Mouse (Mus musculus) stomach, embryonic 15.5 days (tissue): ENCODE results near the gene Hes1. TPM values are rescaled to one million over a fixed set of nuclear protein-coding genes. Genes with fewer than 3 reads are reported as not detected.
"Not testable (repeated sequence)": the region's sequence is repeated elsewhere in the genome, so short reads cannot be mapped to it uniquely, and the experiment has no call there.

Experiments
- ATAC-seq: fragments of 200-750 bp; cut with Nextera tagmentation; 2 replicates; pipeline ENCODE4 v1.8.0; 2017; ENCODE audit warnings: low read depth, moderate number of reproducible peaks, moderate TSS enrichment; ENCODE audit not compliant: insufficient read depth, low FRiP score
- H3K27ac ChIP-seq: fragments of 300-500 bp; sonication (generic); 2 replicates; pipeline ENCODE4 v1.5.1; 2015; ENCODE audit warnings: mild to moderate bottlenecking, inconsistent platforms
- H3K27me3 ChIP-seq: fragments of 300-500 bp; sonication (generic); replicated peaks from 2 replicates; pipeline ENCODE4 v1.6.1; 2015; ENCODE audit warnings: inconsistent platforms
- H3K36me3 ChIP-seq: fragments of 300-500 bp; sonication (generic); 2 replicates; pipeline ENCODE4 v1.6.1; 2015; ENCODE audit warnings: inconsistent platforms
- H3K4me1 ChIP-seq: fragments of 300-500 bp; sonication (generic); 2 replicates; pipeline ENCODE4 v1.6.1; 2015; ENCODE audit warnings: inconsistent platforms
- H3K4me2 ChIP-seq: fragments of 300-500 bp; sonication (generic); 2 replicates; pipeline ENCODE4 v1.6.1; 2015; ENCODE audit warnings: mild to moderate bottlenecking, inconsistent platforms
- H3K4me3 ChIP-seq: fragments of 300-500 bp; sonication (generic); replicated peaks from 2 replicates; pipeline ENCODE4 v1.5.1; 2015; ENCODE audit warnings: inconsistent platforms
- H3K9ac ChIP-seq: fragments of 300-500 bp; sonication (generic); 2 replicates; pipeline ENCODE4 v1.6.1; 2015; ENCODE audit warnings: inconsistent platforms
- H3K9me3 ChIP-seq: fragments of 300-500 bp; sonication (generic); 2 replicates; pipeline ENCODE4 v1.6.1; 2016; ENCODE audit warnings: inconsistent platforms
- WGBS: fragments of 180-500 bp; shearing (Covaris S2); methylation state at CpG from one replicate; pipeline ENCODE4 v1.1.7; 2015; 5-methylcytosine and 5-hydroxymethylcytosine counted together
- polyA plus RNA-seq: library from polyadenylated mRNA; unstranded; fragments of >200 nt; fragmentation: Nextera tagmentation; extraction: Ambion mirVana; gene quantifications from 2 replicates; pipeline ENCODE4 v1.2.1, GENCODE M21; 2015

The Hes1 gene
- polyA plus RNA-seq, 1 experiment from 2014 or later, result 64.4 TPM

- no peaks in the 10 kb centered on the region for H3K9me3 ChIP-seq
- peaks cover 7% of the 10 kb centered on the region; the same call in 1 of the 2 replicates for H3K4me1 ChIP-seq
- no peak overlapping the region for H3K9ac ChIP-seq
- no peak for ATAC-seq
- H3K4me3 ChIP-seq, result no peak overlapping the region
- H3K27ac ChIP-seq, result no peak overlapping the region
- H3K27me3 ChIP-seq, result no peaks in the 10 kb centered on the region
- H3K36me3 ChIP-seq, result no peaks in the 10 kb centered on the region
- WGBS, result 62% methylated on average over 3 of the region's 3 CpGs
- no peak overlapping the region for H3K4me2 ChIP-seq
Observed at GRCm38 (mm10) chr16:30083536-30083935, 19.4 kb downstream of the Hes1 start.

DNA sequence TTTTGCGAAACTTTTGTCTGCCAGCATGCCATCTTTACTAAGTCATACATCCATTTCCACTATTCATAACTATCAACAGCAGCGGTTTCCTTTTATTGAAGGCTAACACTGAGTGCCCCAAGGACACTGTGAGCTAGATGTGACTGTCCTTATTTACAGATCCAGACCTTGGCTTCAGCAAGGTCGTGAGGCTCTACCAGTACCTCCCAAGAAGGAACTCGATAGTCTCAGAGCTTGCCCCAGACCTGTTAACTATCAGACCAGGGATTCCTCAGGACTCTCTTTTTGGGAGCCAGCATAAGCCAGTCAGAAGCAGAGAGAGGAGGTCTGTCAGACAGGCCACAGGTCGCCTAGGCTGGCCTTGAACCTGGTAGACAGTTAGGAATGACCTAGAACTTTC is 24.5 kb downstream of the Hes1 start:
- no peak overlapping the region for H3K27ac ChIP-seq
- H3K36me3 ChIP-seq, result no peaks in the 10 kb centered on the region
- H3K4me2 ChIP-seq, result no peak overlapping the region
- no peak overlapping the region for H3K4me3 ChIP-seq
- H3K4me1 ChIP-seq, result no peaks in the 10 kb centered on the region
- WGBS, result 79% methylated on average over 5 of the region's 5 CpGs
- no peaks in the 10 kb centered on the region for H3K9me3 ChIP-seq
- H3K27me3 ChIP-seq, result no peaks in the 10 kb centered on the region
- no peak for ATAC-seq
- no peak overlapping the region for H3K9ac ChIP-seq

GRCm38 (mm10) chr16:30090200-30090865 is 26.1 kb downstream of the Hes1 start:
- H3K9ac ChIP-seq, result no peak overlapping the region
- no peaks in the 10 kb centered on the region for H3K36me3 ChIP-seq
- H3K4me2 ChIP-seq, result no peak overlapping the region
- ATAC-seq, result no peak
- H3K9me3 ChIP-seq, result no peaks in the 10 kb centered on the region
- 59% methylated on average over 9 of the region's 9 CpGs for WGBS
- H3K27ac ChIP-seq, result no peak overlapping the region
- H3K4me3 ChIP-seq, result no peak overlapping the region
- H3K27me3 ChIP-seq, result no peaks in the 10 kb centered on the region
- H3K4me1 ChIP-seq, result no peaks in the 10 kb centered on the region

DNA sequence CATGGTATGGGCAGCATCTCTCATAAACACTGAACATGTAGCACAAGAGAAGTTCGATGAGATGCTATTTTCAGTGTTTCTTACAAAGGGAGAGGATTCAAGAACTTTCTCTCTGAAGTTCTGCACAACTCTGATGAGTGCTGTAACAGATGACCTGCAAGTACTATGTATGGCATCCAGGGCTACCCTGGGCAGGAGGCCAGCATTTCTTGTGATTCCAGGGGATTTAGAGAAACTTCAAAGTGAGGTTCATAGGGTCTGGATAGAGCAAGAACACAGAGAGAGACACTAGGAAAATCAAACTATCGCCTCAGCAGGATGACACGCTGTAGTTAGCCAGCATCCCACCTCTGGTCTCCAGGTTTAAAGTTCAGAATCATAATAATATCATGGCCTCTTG is 31.9 kb downstream of the Hes1 start:
- H3K27me3 ChIP-seq, result no peaks in the 10 kb centered on the region
- no peak overlapping the region for H3K4me3 ChIP-seq
- H3K9me3 ChIP-seq, result no peaks in the 10 kb centered on the region
- H3K36me3 ChIP-seq, result no peaks in the 10 kb centered on the region
- WGBS, result 51% methylated on average over 3 of the region's 3 CpGs
- peak overlapping the region; percentile 31 for H3K27ac ChIP-seq
- no peak overlapping the region for H3K4me2 ChIP-seq
- no peak overlapping the region for H3K9ac ChIP-seq
- H3K4me1 ChIP-seq, result 0 out of 2 replicates have a peak, but pooled peaks cover 5% of the 10 kb centered on the region
- no peak for ATAC-seq

DNA sequence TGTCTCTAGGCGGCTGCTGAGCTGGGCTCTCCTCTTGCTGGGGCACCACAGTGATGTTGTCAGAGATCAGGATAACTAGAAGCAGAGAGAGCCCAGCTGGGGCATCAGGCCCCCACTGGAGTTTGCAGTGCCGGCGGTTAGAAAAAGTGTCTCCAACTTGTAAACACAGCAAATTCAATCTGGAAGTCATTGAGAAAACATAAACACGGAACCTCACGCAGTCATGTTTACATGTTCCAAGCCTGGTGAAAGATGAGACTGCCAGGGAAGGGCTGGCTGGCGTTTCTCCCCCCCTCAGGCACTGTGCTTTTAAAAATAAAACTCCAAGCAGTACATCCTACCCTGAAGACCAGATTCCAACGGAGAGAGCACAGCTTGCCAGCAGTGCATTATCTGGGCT is 32.3 kb downstream of the Hes1 start:
- 13% methylated on average over 7 of the region's 7 CpGs for WGBS
- peak overlapping the region; percentile 31 for H3K27ac ChIP-seq
- no peak overlapping the region for H3K4me2 ChIP-seq
- H3K9ac ChIP-seq, result no peak overlapping the region
- H3K36me3 ChIP-seq, result no peaks in the 10 kb centered on the region
- no peak for ATAC-seq
- no peak overlapping the region for H3K4me3 ChIP-seq
- no peaks in the 10 kb centered on the region for H3K27me3 ChIP-seq
- 0 out of 2 replicates have a peak, but pooled peaks cover 5% of the 10 kb centered on the region for H3K4me1 ChIP-seq
- no peaks in the 10 kb centered on the region for H3K9me3 ChIP-seq

- no peak overlapping the region for H3K27ac ChIP-seq
- H3K4me2 ChIP-seq, result no peak overlapping the region
- H3K9me3 ChIP-seq, result no peaks in the 10 kb centered on the region
- ATAC-seq, result no peak
- WGBS, result 79% methylated on average over 5 of the region's 5 CpGs
- no peaks in the 10 kb centered on the region for H3K36me3 ChIP-seq
- no peak overlapping the region for H3K9ac ChIP-seq
- no peaks in the 10 kb centered on the region for H3K27me3 ChIP-seq
- H3K4me3 ChIP-seq, result no peak overlapping the region
- peaks cover 15% of the 10 kb centered on the region; the same call in 1 of the 2 replicates for H3K4me1 ChIP-seq
Observed at GRCm38 (mm10) chr16:30099124-30099523, 34.9 kb downstream of the Hes1 start.

DNA sequence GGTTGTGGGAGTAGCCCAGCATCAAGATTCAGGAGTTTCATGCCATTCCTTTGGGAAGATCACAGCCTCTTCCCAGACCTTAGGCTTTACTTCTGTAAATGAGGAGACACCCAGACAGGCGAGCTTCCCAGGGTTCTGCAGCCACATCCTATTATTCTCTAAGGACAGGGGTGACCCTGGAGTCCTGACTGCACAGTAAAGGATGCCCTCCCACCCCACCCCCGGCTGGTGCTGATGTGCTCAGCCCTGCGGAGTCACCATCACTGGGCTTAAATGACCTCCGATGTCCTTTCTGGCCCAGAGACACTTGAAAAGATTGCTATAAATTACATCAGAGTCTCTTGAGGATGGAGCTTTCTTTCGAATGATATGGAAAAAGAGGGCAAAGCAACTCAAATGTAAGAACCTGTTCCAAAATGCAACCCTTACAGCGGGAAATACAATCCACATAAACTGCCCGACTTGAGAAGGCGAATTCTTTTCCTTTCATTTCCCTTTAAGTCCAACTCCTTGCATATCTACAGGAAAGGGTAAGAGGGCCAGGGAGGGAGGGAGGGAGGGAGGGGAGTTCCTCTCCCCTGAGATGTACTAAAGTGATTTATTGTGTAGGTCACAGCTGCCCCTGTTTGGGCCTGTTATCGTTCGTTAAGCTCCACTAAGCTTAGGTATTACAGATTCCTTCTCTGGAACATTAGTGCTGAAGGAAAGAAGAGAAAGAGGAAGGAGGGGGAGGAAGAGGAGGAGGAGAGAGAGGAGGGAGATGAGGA is 38.1 kb downstream of the Hes1 start:
- Histone ChIP-seq H3K9ac (no peak overlapping the region), H3K4me2 (no peak overlapping the region), H3K4me1 (peaks cover 10% of the 10 kb centered on the region; the same call in 1 of the 2 replicates), H3K4me3 (no peak overlapping the region), H3K27ac (no peak overlapping the region), H3K9me3 (no peaks in the 10 kb centered on the region), H3K27me3 (no peaks in the 10 kb centered on the region), H3K36me3 (no peaks in the 10 kb centered on the region)
- WGBS, result 30% methylated on average over 10 of the region's 10 CpGs
- ATAC-seq, result no peak; the same call in 1 of the 2 replicates

DNA sequence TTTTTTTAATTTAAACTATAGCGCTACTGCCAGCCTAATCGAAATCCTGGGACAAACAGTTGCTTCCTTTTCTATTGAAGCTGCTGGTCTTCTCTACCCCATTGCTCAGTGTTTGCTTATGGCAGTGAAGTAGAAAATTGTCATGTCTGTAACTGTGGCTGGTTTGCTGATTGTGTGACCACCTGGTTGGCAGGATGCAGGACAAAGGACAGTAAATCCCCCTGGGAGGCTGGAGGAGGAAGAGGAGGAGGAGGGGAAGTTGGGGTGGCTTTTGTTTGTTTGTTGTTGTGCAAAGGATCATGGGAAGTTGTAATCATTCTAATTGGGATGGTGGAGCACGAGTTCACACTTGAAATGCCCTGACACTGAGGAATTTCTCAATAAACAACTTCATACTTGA is 38.8 kb downstream of the Hes1 start:
- ATAC-seq, result no peak
- Histone ChIP-seq H3K4me3 (no peak overlapping the region), H3K9me3 (no peaks in the 10 kb centered on the region), H3K36me3 (no peaks in the 10 kb centered on the region), H3K27me3 (no peaks in the 10 kb centered on the region), H3K9ac (no peak overlapping the region), H3K4me2 (peak overlapping the region; percentile 12; the same call in 1 of the 2 replicates), H3K27ac (peak overlapping the region; percentile 42), H3K4me1 (peaks cover 10% of the 10 kb centered on the region; the same call in 1 of the 2 replicates)
- 16% methylated on average over 3 of the region's 3 CpGs for WGBS

- Histone ChIP-seq H3K9me3 (no peaks in the 10 kb centered on the region), H3K36me3 (no peaks in the 10 kb centered on the region), H3K27ac (no peak overlapping the region), H3K27me3 (no peaks in the 10 kb centered on the region), H3K9ac (no peak overlapping the region), H3K4me3 (no peak overlapping the region), H3K4me1 (peaks cover 10% of the 10 kb centered on the region; the same call in 1 of the 2 replicates), H3K4me2 (no peak overlapping the region)
- no peak for ATAC-seq
- WGBS, result 33% methylated on average over 6 of the region's 6 CpGs
Observed at GRCm38 (mm10) chr16:30103495-30103894, 39.3 kb downstream of the Hes1 start.

- no peak overlapping the region for H3K4me2 ChIP-seq
- H3K27me3 ChIP-seq, result no peaks in the 10 kb centered on the region
- H3K4me3 ChIP-seq, result no peak overlapping the region
- 82% methylated on average over 3 of the region's 3 CpGs for WGBS
- ATAC-seq, result no peak
- H3K4me1 ChIP-seq, result peaks cover 10% of the 10 kb centered on the region; the same call in 1 of the 2 replicates
- H3K9me3 ChIP-seq, result no peaks in the 10 kb centered on the region
- no peaks in the 10 kb centered on the region for H3K36me3 ChIP-seq
- H3K27ac ChIP-seq, result no peak overlapping the region
- H3K9ac ChIP-seq, result no peak overlapping the region
Observed at GRCm38 (mm10) chr16:30104363-30104762, 40.2 kb downstream of the Hes1 start.

DNA sequence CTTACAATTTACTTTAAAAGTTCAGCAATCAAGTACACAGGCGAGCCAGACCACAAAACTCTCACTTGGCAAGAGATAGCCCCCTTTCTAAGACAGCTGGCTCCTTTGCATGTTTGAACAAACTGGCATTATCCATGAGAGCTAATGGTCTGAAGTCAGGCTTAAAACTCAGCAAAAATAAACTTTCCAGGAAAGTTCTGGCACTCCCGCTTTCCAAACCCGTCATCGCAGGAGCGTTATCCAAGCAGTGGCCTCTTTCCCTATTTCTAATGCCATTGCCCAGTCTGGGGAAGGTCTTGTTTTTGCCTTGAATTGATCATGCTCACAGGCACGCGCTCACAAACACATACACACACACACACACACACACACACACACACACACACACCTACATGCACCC is 41.3 kb downstream of the Hes1 start:
- H3K4me2 ChIP-seq, result no peak overlapping the region
- 0 out of 2 replicates have a peak, but pooled peaks cover 4% of the 10 kb centered on the region for H3K9me3 ChIP-seq
- no peak for ATAC-seq
- WGBS, result 68% methylated on average over 7 of the region's 7 CpGs
- no peak overlapping the region for H3K4me3 ChIP-seq
- no peaks in the 10 kb centered on the region for H3K27me3 ChIP-seq
- no peak overlapping the region; the same call in 1 of the 2 replicates for H3K27ac ChIP-seq
- no peaks in the 10 kb centered on the region for H3K36me3 ChIP-seq
- H3K9ac ChIP-seq, result no peak overlapping the region
- H3K4me1 ChIP-seq, result peaks cover 10% of the 10 kb centered on the region; the same call in 1 of the 2 replicates

DNA sequence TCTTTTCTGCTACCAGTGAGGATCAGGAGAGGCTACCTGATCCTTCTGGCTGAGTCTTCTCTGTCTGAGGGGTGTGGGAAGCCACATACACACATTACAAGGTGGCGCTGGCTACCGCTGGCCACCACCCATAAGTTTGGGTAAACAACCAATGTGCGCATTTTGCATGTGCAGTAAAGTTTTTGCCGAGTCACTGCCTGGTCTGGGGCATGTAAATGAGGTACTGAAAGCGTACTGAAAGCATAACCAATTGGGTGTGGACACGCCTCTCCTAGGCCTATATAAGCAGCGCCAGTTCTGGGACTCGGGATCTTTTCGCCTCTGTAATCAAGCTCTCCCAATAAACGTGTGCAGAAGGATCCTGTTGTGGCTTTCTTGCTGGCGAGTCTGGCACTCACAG is 44.0 kb downstream of the Hes1 start:
- 89% methylated on average over 11 of the region's 11 CpGs for WGBS
- not testable (repeated sequence) for H3K4me2 ChIP-seq, H3K4me1 ChIP-seq, H3K27ac ChIP-seq, H3K36me3 ChIP-seq, H3K9me3 ChIP-seq, ATAC-seq, H3K27me3 ChIP-seq, H3K4me3 ChIP-seq, H3K9ac ChIP-seq
